ENCODE assay signal across 12 mouse cellular contexts in the genomic region with DNA sequence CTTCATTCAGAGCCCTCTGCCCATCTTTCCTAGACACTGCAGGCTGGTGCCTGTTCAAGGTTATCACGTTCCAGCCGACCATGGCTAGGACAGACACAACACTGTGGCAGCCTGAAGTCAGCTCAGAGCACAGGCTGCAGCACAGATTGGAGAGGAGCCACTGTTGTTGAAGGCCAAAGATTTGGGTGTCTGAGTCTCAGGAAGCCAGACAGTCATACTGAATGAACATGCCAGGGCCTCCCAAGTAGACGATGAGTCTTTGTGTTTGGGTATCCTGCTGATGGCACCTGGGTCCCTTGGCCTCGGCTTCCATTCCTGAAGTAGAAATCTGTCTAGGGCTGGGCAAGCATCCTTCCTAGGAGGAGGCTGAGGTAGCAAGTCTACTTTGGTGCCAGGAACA. TPM values are rescaled to one million over a fixed set of nuclear protein-coding genes. Genes with fewer than 3 reads are reported as not detected.
"Had no signal": no experiment of that assay in that cellular context is flagged by ENCODE, and none has a peak within 500 bp of the region (broad histone marks: within the 10 kb centered on the region; RNA-seq: fewer than 3 reads in every experiment).

No protein-coding gene starts in this region.

- DNase-seq: kidney, adult 9 months; kidney, postnatal 10 days; kidney, postnatal 4 days; lung, adult 2 months; lung, postnatal 36 days; thymus, adult 2 months; thymus, postnatal 25 days had no signal

RNA-seq across cellular contexts. Expression of gene Gm10277, which starts 45.0 kb away (rescaled TPM):
- total RNA-seq: layer of hippocampus, adult 2 months; layer of hippocampus, postnatal 10 days; megakaryocyte progenitor cell, adult 5-6 weeks; monocyte, adult 5-6 weeks; neutrophil, adult 5-6 weeks had no signal
